Mouse (Mus musculus) embryonic fibroblast, embryonic 13.5 days (primary cell): Measurements from ENCODE around the gene Fam234b. TPM values are rescaled to one million over a fixed set of nuclear protein-coding genes. Genes with fewer than 3 reads are reported as not detected.

Source experiments
- H3K27ac ChIP-seq: 2 replicates; pipeline ENCODE4 v1.5.1; 2012; ENCODE audit warnings: low read length, control low read depth, inconsistent platforms; ENCODE audit not compliant: insufficient read depth
- H3K4me1 ChIP-seq: 2 replicates; pipeline ENCODE4 v1.6.1; 2011; ENCODE audit warnings: low read length; ENCODE audit not compliant: control insufficient read depth, insufficient read depth
- H3K4me3 ChIP-seq: 2 replicates; pipeline ENCODE4 v1.5.1; 2011; ENCODE audit warnings: mild to moderate bottlenecking, control low read depth, low read length; ENCODE audit not compliant: insufficient read depth
- CTCF ChIP-seq: IDR thresholded peaks from 2 replicates; pipeline ENCODE4 v1.5.1; 2011; ENCODE audit warnings: mild to moderate bottlenecking, control low read depth, low read length, moderate library complexity, borderline replicate concordance; ENCODE audit not compliant: insufficient read depth
- POLR2A ChIP-seq: IDR thresholded peaks from 2 replicates; pipeline ENCODE4 v1.6.1; 2011; ENCODE audit warnings: low read depth, mild to moderate bottlenecking, control low read depth, low read length, moderate library complexity
- polyA plus RNA-seq: library from polyadenylated mRNA; stranded (reverse); fragments of >200 nt; gene quantifications from 2 replicates; pipeline ENCODE4 v1.2.4, GENCODE M21; 2011; ENCODE audit warnings: low read depth; ENCODE audit not compliant: missing spikeins, insufficient read length

Gene Fam234b
- polyA plus RNA-seq, 1 experiment = 13.7 TPM

GRCm38 (mm10) chr6:135261124-135261523 is 63.3 kb downstream of the Fam234b start:
- H3K27ac ChIP-seq = no peak overlapping the region
- TF ChIP-seq POLR2A = no peak
- no peak for TF ChIP-seq CTCF
- no peak overlapping the region for H3K4me3 ChIP-seq
- H3K4me1 ChIP-seq = peaks cover 5% of the 10 kb centered on the region

- TF ChIP-seq POLR2A (no peak), CTCF (no peak)
- Histone ChIP-seq H3K4me1 (peaks cover 5% of the 10 kb centered on the region), H3K27ac (no peak overlapping the region; the same call in 1 of the 2 replicates), H3K4me3 (no peak overlapping the region)
These were observed 64.8 kb downstream of the Fam234b start for GRCm38 (mm10) chr6:135262565-135262964.

- Histone ChIP-seq H3K4me1 (peaks cover 5% of the 10 kb centered on the region), H3K4me3 (no peak overlapping the region), H3K27ac (no peak overlapping the region)
- TF ChIP-seq POLR2A = no peak
- TF ChIP-seq CTCF = no peak
These were observed 66.4 kb downstream of the Fam234b start for GRCm38 (mm10) chr6:135264136-135264535.

- TF ChIP-seq CTCF (no peak), POLR2A (no peak)
- peak overlapping the region; percentile 78 for H3K27ac ChIP-seq
- peaks cover 5% of the 10 kb centered on the region for H3K4me1 ChIP-seq
- no peak overlapping the region for H3K4me3 ChIP-seq
These were observed 68.3 kb downstream of the Fam234b start for GRCm38 (mm10) chr6:135266056-135266455.

DNA sequence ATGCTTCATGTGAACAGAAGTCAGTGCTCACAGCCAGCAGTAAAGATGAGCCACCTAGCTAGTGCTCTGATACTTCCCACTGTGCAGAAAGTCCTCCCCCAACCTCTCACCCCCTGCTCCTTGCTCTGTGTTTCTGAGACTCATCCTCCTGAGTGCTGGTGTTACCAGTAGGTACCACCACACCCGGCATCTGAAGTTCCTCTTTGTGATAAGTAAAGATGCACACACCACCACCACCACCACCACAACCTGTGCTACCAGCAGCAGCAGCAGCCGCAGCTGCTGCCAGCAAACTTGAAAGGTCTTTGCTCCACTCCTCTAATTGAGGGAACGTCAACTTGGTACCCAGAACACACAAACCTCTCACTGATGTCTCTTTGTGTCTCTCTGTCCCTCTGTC is 69.4 kb downstream of the Fam234b start:
- Histone ChIP-seq H3K4me3 (no peak overlapping the region), H3K4me1 (peaks cover 5% of the 10 kb centered on the region), H3K27ac (no peak overlapping the region)
- no peak for TF ChIP-seq POLR2A
- TF ChIP-seq CTCF = no peak

- Histone ChIP-seq H3K4me1 (peaks cover 5% of the 10 kb centered on the region), H3K4me3 (no peak overlapping the region), H3K27ac (no peak overlapping the region)
- TF ChIP-seq CTCF (no peak), POLR2A (no peak)
These were observed 70.6 kb downstream of the Fam234b start for GRCm38 (mm10) chr6:135268392-135268791.

DNA sequence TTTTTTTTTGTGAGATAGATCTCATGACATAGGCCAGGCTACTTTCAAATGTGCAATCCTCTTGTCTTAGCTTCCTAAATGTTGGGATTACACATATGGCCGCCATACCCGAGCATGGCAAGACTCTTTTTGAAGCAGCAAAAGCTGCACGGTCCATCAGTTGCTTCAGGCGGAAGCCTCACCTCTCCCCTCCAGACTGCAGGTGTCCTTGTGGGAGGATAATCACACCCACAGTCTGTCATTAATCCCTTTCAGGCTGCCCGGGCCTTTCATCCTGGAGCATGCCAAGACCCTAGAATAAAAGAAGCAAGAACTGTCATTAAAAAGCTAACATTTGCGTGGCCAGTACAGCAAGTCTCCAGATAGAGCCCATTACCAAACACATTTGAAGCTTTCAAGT is 71.8 kb downstream of the Fam234b start:
- Histone ChIP-seq H3K4me1 (peaks cover 5% of the 10 kb centered on the region), H3K4me3 (no peak overlapping the region), H3K27ac (no peak overlapping the region)
- TF ChIP-seq POLR2A (no peak), CTCF (no peak)

- Histone ChIP-seq H3K4me3 (no peak overlapping the region), H3K27ac (no peak overlapping the region), H3K4me1 (no peaks in the 10 kb centered on the region; the same call in 1 of the 2 replicates)
- TF ChIP-seq CTCF (no peak), POLR2A (no peak)
These were observed 74.0 kb downstream of the Fam234b start for GRCm38 (mm10) chr6:135271761-135272160.

DNA sequence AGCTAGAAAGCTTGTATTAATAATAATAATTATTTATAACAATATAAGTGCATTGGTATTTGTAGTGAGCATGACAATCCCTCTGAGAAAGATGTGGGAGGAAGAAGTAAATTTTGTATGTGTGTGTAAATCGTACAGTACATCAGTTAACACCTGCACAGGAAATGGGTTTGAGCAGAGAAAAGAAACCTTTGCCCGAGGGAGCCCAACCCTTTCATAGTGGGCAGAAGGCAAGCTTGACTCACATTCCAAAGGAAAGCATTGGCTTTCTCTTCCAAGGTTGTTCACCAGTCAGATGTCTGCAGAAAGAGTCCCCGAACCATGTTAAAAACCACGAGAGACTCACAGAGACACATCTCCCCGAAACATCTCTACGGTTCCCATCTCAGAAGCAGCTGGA is 75.3 kb downstream of the Fam234b start:
- Histone ChIP-seq H3K27ac (no peak overlapping the region), H3K4me3 (no peak overlapping the region), H3K4me1 (no peaks in the 10 kb centered on the region; the same call in 1 of the 2 replicates)
- TF ChIP-seq POLR2A (no peak), CTCF (no peak)

DNA sequence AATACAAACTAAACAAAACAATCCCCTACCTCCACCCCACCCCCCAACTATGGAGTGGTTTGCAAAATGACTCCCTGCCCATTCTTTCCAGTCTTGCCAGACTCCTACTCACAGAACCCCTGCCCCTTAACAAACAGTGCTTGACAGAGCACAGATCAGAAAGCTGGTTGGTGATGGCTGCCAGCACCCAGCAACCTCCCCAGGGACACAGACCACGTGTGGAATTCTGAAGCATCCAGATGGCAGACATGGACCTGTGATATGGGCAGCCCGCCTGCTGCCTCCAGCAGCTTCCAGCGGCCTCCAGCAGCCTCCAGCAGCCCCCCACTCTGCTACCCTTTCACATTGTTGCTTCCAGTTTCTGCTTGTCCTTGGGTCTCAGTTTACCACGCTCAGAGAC is 77.5 kb downstream of the Fam234b start:
- no peaks in the 10 kb centered on the region; the same call in 1 of the 2 replicates for H3K4me1 ChIP-seq
- H3K4me3 ChIP-seq = no peak overlapping the region
- H3K27ac ChIP-seq = no peak overlapping the region
- TF ChIP-seq CTCF (no peak), POLR2A (no peak)

DNA sequence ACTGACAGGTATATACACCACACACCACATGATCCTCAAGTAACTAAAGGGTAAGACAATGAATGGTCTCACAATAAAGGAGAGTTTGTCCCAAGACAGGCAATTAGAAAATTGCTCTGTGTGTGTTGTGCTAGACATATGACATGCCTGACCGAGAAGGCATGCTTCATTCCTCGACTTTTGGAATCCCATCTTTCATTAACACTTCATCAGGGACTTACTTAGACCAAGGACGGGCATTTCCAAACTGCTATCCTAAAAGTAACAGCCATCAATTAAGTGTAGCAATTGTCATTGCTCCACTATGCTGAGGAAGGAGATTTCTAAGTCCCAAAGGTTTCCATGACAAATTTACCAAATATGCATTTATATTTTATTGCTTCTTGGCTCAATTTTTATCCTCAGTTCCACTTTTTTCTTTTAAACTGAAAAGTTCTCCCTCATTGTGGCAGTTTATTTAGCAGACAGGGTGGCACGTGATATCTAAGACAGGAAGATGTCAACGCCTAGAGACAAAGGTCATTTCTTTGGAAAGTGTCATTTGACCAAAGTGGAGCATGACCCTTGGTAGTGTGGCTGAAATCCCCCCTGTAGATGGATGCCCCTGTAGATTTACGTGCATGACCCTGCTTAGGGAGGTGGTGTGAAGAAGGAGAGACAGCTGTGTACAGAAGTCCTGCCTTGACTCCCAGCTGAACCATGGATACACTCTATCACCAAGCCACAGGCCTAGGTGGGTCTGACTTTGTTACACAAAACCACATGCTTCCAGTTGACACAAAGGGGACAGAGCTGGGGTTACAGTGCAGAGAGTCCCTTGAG is 78.9 kb downstream of the Fam234b start:
- Histone ChIP-seq H3K4me1 (no peaks in the 10 kb centered on the region; the same call in 1 of the 2 replicates), H3K4me3 (no peak overlapping the region), H3K27ac (peak overlapping the region; percentile 13; the same call in 1 of the 2 replicates)
- TF ChIP-seq CTCF (no peak), POLR2A (no peak)
